Mouse (Mus musculus): Measurements from ENCODE around the gene Tmprss6. TPM values are rescaled to one million over a fixed set of nuclear protein-coding genes. Genes with fewer than 3 reads are reported as not detected.

The Tmprss6 gene
- polyA plus RNA-seq, 1 experiment: not detected

GRCm38 (mm10) chr15:78401345-78401744 lies 67.1 kb downstream of the Tmprss6 start:
- H3K4me1 ChIP-seq (ENCODE audit: control insufficient read depth, insufficient read depth, low read length): no peaks in the 10 kb centered on the region
- no peak for TF ChIP-seq CTCF (IDR thresholded peaks at IDR 0.05; ENCODE audit: borderline replicate concordance, insufficient read depth, low read length)
- TF ChIP-seq POLR2A (IDR thresholded peaks at IDR 0.05; ENCODE audit: low read depth, low read length): no peak
- no peak overlapping the region for H3K27ac ChIP-seq (ENCODE audit: insufficient read depth, low read length)
- H3K4me3 ChIP-seq (ENCODE audit: insufficient read depth, low read length): no peak overlapping the region

GRCm38 (mm10) chr15:78395478-78395962 lies 72.9 kb downstream of the Tmprss6 start, which contains the start of gene Tex33:
Gene Tex33, minus strand, starts transcription at chr15:78395912.
- H3K4me1 ChIP-seq (ENCODE audit: control insufficient read depth, insufficient read depth, low read length): no peaks in the 10 kb centered on the region
- no peak within 1 kb of the TSS for H3K27ac ChIP-seq (ENCODE audit: insufficient read depth, low read length)
- H3K4me3 ChIP-seq (ENCODE audit: insufficient read depth, low read length): no peak within 1 kb of the TSS
- TF ChIP-seq CTCF (IDR thresholded peaks at IDR 0.05; ENCODE audit: borderline replicate concordance, insufficient read depth, low read length): no peak
- no peak for TF ChIP-seq POLR2A (IDR thresholded peaks at IDR 0.05; ENCODE audit: low read depth, low read length)

GRCm38 (mm10) chr15:78390855-78391254 lies 77.6 kb downstream of the Tmprss6 start:
- no peak overlapping the region for H3K27ac ChIP-seq (ENCODE audit: insufficient read depth, low read length)
- no peaks in the 10 kb centered on the region for H3K4me1 ChIP-seq (ENCODE audit: control insufficient read depth, insufficient read depth, low read length)
- H3K4me3 ChIP-seq (ENCODE audit: insufficient read depth, low read length): no peak overlapping the region
- no peak for TF ChIP-seq POLR2A (IDR thresholded peaks at IDR 0.05; ENCODE audit: low read depth, low read length)
- no peak for TF ChIP-seq CTCF (IDR thresholded peaks at IDR 0.05; ENCODE audit: borderline replicate concordance, insufficient read depth, low read length)

Other genes starting within 250 kb of the Tmprss6 start
- 1.3 TPM in 1 of 2 replicates, not detected in the other for gene Ncf4, start 223.8 kb downstream of the Tmprss6 start, polyA plus RNA-seq (2011; ENCODE audit: insufficient read length, low read depth, missing spikeins)
- 0.30 TPM in 1 of 2 replicates, not detected in the other for gene Csf2rb2, start 162.9 kb downstream of the Tmprss6 start, polyA plus RNA-seq (2011; ENCODE audit: insufficient read length, low read depth, missing spikeins)
- 0.18 and 1.2 TPM in 2 replicates for gene Csf2rb, start 142.9 kb downstream of the Tmprss6 start, polyA plus RNA-seq (2011; ENCODE audit: insufficient read length, low read depth, missing spikeins)
- not detected in 2 replicates for gene Tex33, start 72.7 kb downstream of the Tmprss6 start, polyA plus RNA-seq (2011; ENCODE audit: insufficient read length, low read depth, missing spikeins)
- 3.5 and 5.0 TPM in 2 replicates for gene Tst, start 62.7 kb downstream of the Tmprss6 start, polyA plus RNA-seq (2011; ENCODE audit: insufficient read length, low read depth, missing spikeins)
- 9.6 and 13.3 TPM in 2 replicates for gene Mpst, start 62.2 kb downstream of the Tmprss6 start, polyA plus RNA-seq (2011; ENCODE audit: insufficient read length, low read depth, missing spikeins)
- 90.6 and 110 TPM in 2 replicates for gene Kctd17, start 40.1 kb downstream of the Tmprss6 start, polyA plus RNA-seq (2011; ENCODE audit: insufficient read length, low read depth, missing spikeins)
- 0.25 TPM in 1 of 2 replicates, not detected in the other for gene Il2rb, start 26.6 kb upstream of the Tmprss6 start, polyA plus RNA-seq (2011; ENCODE audit: insufficient read length, low read depth, missing spikeins)
- gene C1qtnf6, start 62.8 kb upstream of the Tmprss6 start, polyA plus RNA-seq (2011; ENCODE audit: insufficient read length, low read depth, missing spikeins): 43.5 and 77.1 TPM in 2 replicates
- gene Sstr3, start 76.1 kb upstream of the Tmprss6 start, polyA plus RNA-seq (2011; ENCODE audit: insufficient read length, low read depth, missing spikeins): not detected in 2 replicates
- 0.37 and 2.2 TPM in 2 replicates for gene Rac2, start 104.1 kb upstream of the Tmprss6 start, polyA plus RNA-seq (2011; ENCODE audit: insufficient read length, low read depth, missing spikeins)
- 0.20 and 1.3 TPM in 2 replicates for gene Cyth4, start 128.4 kb upstream of the Tmprss6 start, polyA plus RNA-seq (2011; ENCODE audit: insufficient read length, low read depth, missing spikeins)